Mouse (Mus musculus): ENCODE measurements around the gene Kdelr1. TPM values are rescaled to one million over a fixed set of nuclear protein-coding genes. Genes with fewer than 3 reads are reported as not detected.

The Kdelr1 gene
- polyA plus RNA-seq, 1 experiment: not detected

GRCm38 (mm10) chr7:45902481-45903002 lies 30.0 kb downstream of the Kdelr1 start:
- no peaks in the 10 kb centered on the region for H3K4me1 ChIP-seq (ENCODE audit: control insufficient read depth, insufficient read depth, low read length)
- no peak overlapping the region for H3K4me3 ChIP-seq (ENCODE audit: insufficient read depth, low read depth, low read length)
- WGBS: 78% methylated on average over 12 of the region's 12 CpGs
- TF ChIP-seq CTCF (IDR thresholded peaks at IDR 0.05; ENCODE audit: insufficient read depth, low read depth, low read length) (no peak), POLR2A (IDR thresholded peaks at IDR 0.05; ENCODE audit: insufficient read depth, low read depth, low read length) (no peak)
- H3K27ac ChIP-seq (ENCODE audit: insufficient read depth, low read depth, low read length): no peak overlapping the region

DNA sequence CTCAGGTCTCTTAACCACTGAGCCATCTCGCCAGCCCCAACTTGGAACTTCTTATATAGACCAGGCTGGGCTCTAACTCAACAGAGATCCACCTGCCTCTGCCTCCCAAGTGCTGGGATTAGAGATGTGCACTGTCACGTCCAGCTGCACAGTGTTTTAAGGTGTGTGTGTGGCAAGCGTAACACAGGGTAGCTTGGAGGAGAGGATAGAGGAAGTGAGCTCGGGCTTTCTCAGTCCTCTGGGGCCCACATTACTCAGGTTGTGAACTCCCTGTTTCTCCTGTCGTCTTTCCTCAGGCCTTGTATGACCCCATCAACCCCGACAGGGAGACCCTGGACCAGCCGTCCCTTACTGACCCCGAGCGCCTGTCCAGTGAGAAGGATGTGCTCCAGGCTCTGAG lies 34.0 kb downstream of the Kdelr1 start:
- no peak for TF ChIP-seq CTCF (IDR thresholded peaks at IDR 0.05; ENCODE audit: insufficient read depth, low read depth, low read length)
- no peak for TF ChIP-seq POLR2A (IDR thresholded peaks at IDR 0.05; ENCODE audit: insufficient read depth, low read depth, low read length)
- H3K4me3 ChIP-seq (ENCODE audit: insufficient read depth, low read depth, low read length): no peak overlapping the region
- no peaks in the 10 kb centered on the region for H3K4me1 ChIP-seq (ENCODE audit: control insufficient read depth, insufficient read depth, low read length)
- H3K27ac ChIP-seq (ENCODE audit: insufficient read depth, low read depth, low read length): no peak overlapping the region
- 94% methylated on average over 9 of the region's 9 CpGs for WGBS

GRCm38 (mm10) chr7:45908384-45908783 lies 35.8 kb downstream of the Kdelr1 start:
- no peak overlapping the region for H3K27ac ChIP-seq (ENCODE audit: insufficient read depth, low read depth, low read length)
- no peaks in the 10 kb centered on the region for H3K4me1 ChIP-seq (ENCODE audit: control insufficient read depth, insufficient read depth, low read length)
- H3K4me3 ChIP-seq (ENCODE audit: insufficient read depth, low read depth, low read length): no peak overlapping the region
- TF ChIP-seq POLR2A (IDR thresholded peaks at IDR 0.05; ENCODE audit: insufficient read depth, low read depth, low read length): no peak
- TF ChIP-seq CTCF (IDR thresholded peaks at IDR 0.05; ENCODE audit: insufficient read depth, low read depth, low read length): no peak

DNA sequence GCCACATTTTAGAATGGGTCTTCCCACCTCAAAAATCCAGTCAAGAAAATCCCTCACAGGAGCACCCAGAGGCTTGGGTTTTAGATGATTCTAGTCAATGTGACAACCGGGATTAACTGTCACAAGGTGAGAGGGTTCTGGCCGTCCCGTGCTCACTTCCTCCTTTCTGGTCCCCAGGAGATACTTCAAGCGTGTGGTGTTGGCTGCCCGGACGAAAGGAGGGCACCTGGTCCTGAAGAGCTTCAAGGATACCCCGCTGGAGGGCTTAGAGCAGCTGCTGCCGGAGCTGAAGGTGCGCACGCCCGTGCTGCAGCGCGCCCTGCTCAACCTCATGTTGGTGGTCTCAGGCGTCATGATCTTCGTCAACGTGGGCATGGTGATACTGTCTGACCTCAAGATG lies 36.6 kb downstream of the Kdelr1 start:
- Histone ChIP-seq H3K4me3 (ENCODE audit: insufficient read depth, low read depth, low read length) (no peak overlapping the region), H3K27ac (ENCODE audit: insufficient read depth, low read depth, low read length) (no peak overlapping the region), H3K4me1 (ENCODE audit: control insufficient read depth, insufficient read depth, low read length) (peaks cover 5% of the 10 kb centered on the region; the same call in 1 of the 2 replicates)
- 93% methylated on average over 16 of the region's 16 CpGs for WGBS
- TF ChIP-seq CTCF (IDR thresholded peaks at IDR 0.05; ENCODE audit: insufficient read depth, low read depth, low read length) (no peak), POLR2A (IDR thresholded peaks at IDR 0.05; ENCODE audit: insufficient read depth, low read depth, low read length) (no peak)

GRCm38 (mm10) chr7:45914067-45914466 lies 41.5 kb downstream of the Kdelr1 start:
- Histone ChIP-seq H3K4me1 (ENCODE audit: control insufficient read depth, insufficient read depth, low read length) (peaks cover 38% of the 10 kb centered on the region), H3K4me3 (ENCODE audit: insufficient read depth, low read depth, low read length) (no peak overlapping the region), H3K27ac (ENCODE audit: insufficient read depth, low read depth, low read length) (no peak overlapping the region)
- WGBS: 91% methylated on average over 6 of the region's 6 CpGs
- TF ChIP-seq CTCF (IDR thresholded peaks at IDR 0.05; ENCODE audit: insufficient read depth, low read depth, low read length) (no peak), POLR2A (IDR thresholded peaks at IDR 0.05; ENCODE audit: insufficient read depth, low read depth, low read length) (no peak)

GRCm38 (mm10) chr7:45915011-45915410 lies 42.4 kb downstream of the Kdelr1 start:
- no peak overlapping the region for H3K27ac ChIP-seq (ENCODE audit: insufficient read depth, low read depth, low read length)
- TF ChIP-seq POLR2A (IDR thresholded peaks at IDR 0.05; ENCODE audit: insufficient read depth, low read depth, low read length): no peak
- TF ChIP-seq CTCF (IDR thresholded peaks at IDR 0.05; ENCODE audit: insufficient read depth, low read depth, low read length): no peak
- H3K4me1 ChIP-seq (ENCODE audit: control insufficient read depth, insufficient read depth, low read length): peaks cover 47% of the 10 kb centered on the region
- 90% methylated on average over 5 of the region's 5 CpGs for WGBS
- H3K4me3 ChIP-seq (ENCODE audit: insufficient read depth, low read depth, low read length): no peak overlapping the region

DNA sequence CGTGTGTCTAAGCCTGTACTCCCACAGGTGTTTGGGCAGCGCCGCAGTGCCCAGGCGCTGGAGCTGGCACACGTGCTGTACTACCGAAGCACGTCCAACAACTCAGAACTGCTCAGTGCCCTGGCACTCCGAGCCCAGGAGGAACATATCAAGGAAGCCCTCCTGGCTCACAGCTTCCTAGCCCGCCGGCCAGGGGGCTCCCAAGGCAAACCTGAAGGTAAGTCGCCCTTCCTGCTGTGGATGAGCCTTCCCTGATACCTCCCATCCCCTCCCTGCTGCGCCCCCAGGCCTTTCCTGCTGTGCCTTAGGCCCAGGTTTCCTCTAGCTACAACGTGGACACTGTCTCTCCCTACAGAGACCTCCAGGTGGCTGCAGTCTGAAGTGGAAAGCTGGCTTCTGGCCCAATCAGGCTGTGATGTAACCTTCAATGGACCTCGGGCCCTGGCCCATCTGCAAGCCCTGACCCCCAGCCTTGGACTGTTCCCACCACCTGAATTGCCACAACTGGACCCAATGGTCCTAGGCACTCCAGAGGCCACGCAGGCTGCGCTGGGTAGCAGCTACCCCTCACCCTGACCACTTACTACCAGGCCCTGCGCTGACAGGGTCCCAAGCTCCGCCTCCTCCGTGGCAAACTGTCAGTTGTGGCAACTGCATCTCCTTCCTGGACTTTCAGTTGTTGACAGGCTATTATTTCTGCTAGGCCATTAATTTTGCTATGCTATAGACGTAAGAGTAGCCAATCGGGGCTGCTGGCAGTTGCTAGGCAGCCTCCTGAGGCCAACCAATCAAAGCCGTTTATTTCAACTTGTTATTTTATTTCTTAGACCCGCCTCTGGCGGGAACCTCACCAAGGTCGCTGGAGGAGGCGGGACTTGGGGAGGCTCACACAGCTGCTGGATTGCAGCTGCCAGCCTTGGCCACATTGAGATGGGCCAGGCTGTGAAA lies 43.8 kb downstream of the Kdelr1 start:
- H3K4me1 ChIP-seq (ENCODE audit: control insufficient read depth, insufficient read depth, low read length): peaks cover 60% of the 10 kb centered on the region
- peak overlapping the region; percentile 68 for H3K27ac ChIP-seq (ENCODE audit: insufficient read depth, low read depth, low read length)
- 22% methylated on average over 26 of the region's 26 CpGs for WGBS
- TF ChIP-seq POLR2A (IDR thresholded peaks at IDR 0.05; ENCODE audit: insufficient read depth, low read depth, low read length): peak; percentile 29; the same call in 1 of the 2 replicates
- TF ChIP-seq CTCF (IDR thresholded peaks at IDR 0.05; ENCODE audit: insufficient read depth, low read depth, low read length): no peak
- peak overlapping the region; percentile 36 for H3K4me3 ChIP-seq (ENCODE audit: insufficient read depth, low read depth, low read length)

DNA sequence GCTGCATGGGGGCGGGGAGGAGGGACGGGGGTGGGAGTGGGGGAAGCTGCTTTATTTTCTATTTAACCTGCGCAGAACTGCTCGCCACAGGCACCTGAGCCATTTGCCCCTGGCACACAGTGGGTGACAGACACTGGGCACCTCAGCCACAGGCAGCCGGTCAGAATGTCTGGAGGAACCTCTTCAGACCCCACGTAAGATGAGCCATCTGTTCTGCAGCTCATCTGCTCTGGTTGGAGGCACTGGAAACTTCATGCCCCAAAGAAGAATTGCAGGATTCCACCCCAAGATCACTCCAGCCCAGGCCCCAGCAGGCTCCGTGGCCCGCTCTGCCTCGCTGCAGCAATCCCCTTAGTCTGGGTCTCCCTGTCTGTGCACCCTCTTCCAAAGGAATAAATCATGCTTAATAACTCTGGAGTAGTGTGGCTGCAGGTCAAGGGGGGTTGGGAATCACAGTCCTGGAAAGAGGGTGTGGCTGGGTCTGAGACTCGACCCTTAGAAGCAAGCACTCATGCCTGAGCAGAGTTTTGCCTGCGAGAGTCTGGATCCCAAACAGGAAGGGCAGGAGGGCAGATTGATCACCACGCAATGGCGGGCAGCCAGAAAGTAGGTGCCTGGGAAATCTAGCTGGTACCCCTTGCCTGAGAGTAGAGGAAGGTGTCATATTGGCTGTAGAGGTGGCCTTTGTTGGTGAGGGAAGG lies 44.6 kb downstream of the Kdelr1 start:
- Histone ChIP-seq H3K27ac (ENCODE audit: insufficient read depth, low read depth, low read length) (peak overlapping the region; percentile 82), H3K4me1 (ENCODE audit: control insufficient read depth, insufficient read depth, low read length) (peaks cover 63% of the 10 kb centered on the region), H3K4me3 (ENCODE audit: insufficient read depth, low read depth, low read length) (peak overlapping the region; percentile 10)
- whole genome bisulfite sequencing: 29% methylated on average over 13 of the region's 13 CpGs
- TF ChIP-seq CTCF (IDR thresholded peaks at IDR 0.05; ENCODE audit: insufficient read depth, low read depth, low read length) (no peak), POLR2A (IDR thresholded peaks at IDR 0.05; ENCODE audit: insufficient read depth, low read depth, low read length) (no peak)

GRCm38 (mm10) chr7:45917926-45918325 lies 45.4 kb downstream of the Kdelr1 start:
- no peak overlapping the region for H3K4me3 ChIP-seq (ENCODE audit: insufficient read depth, low read depth, low read length)
- peaks cover 71% of the 10 kb centered on the region for H3K4me1 ChIP-seq (ENCODE audit: control insufficient read depth, insufficient read depth, low read length)
- peak overlapping the region; percentile 82 for H3K27ac ChIP-seq (ENCODE audit: insufficient read depth, low read depth, low read length)
- TF ChIP-seq POLR2A (IDR thresholded peaks at IDR 0.05; ENCODE audit: insufficient read depth, low read depth, low read length) (no peak), CTCF (IDR thresholded peaks at IDR 0.05; ENCODE audit: insufficient read depth, low read depth, low read length) (no peak)
- WGBS: 89% methylated on average over 15 of the region's 15 CpGs

All from olfactory bulb, adult 2 months (tissue).